Mouse (Mus musculus) ES-Bruce4 (cell line): ENCODE data around the gene Myt1. TPM values are rescaled to one million over a fixed set of nuclear protein-coding genes. Genes with fewer than 3 reads are reported as not detected.
A peak's percentile ranks its signal among the peaks of the same experiment; 100 is the strongest.

ENCODE experiments used
- H3K27ac ChIP-seq: 2 replicates; pipeline ENCODE4 v1.5.1; 2012; ENCODE audit warnings: low read length, inconsistent platforms; ENCODE audit not compliant: insufficient read depth
- H3K27me3 ChIP-seq: 2 replicates; pipeline ENCODE4 v1.6.1; 2012; ENCODE audit warnings: mild to moderate bottlenecking, low read length, inconsistent platforms; ENCODE audit not compliant: control insufficient read depth, poor library complexity, insufficient read depth, severe bottlenecking
- H3K36me3 ChIP-seq: 2 replicates; pipeline ENCODE4 v1.6.1; 2012; ENCODE audit warnings: inconsistent platforms, mild to moderate bottlenecking, low read length, moderate library complexity; ENCODE audit not compliant: control insufficient read depth, poor library complexity, insufficient read depth, severe bottlenecking
- H3K4me1 ChIP-seq: one replicate; pipeline ENCODE4 v1.8.1; 2011; ENCODE audit warnings: low read length; ENCODE audit not compliant: control insufficient read depth, insufficient read depth
- H3K4me3 ChIP-seq: 2 replicates; pipeline ENCODE4 v1.5.1; 2011; ENCODE audit warnings: low read depth, mild to moderate bottlenecking, low read length
- H3K9ac ChIP-seq: 2 replicates; pipeline ENCODE4 v1.6.1; 2012; ENCODE audit warnings: low read depth, mild to moderate bottlenecking, inconsistent platforms; ENCODE audit not compliant: poor library complexity, severe bottlenecking
- H3K9me3 ChIP-seq: replicated peaks from 2 replicates; pipeline ENCODE4 v1.6.1; 2012; ENCODE audit warnings: mild to moderate bottlenecking, low read length, inconsistent platforms; ENCODE audit not compliant: control insufficient read depth, poor library complexity, insufficient read depth, severe bottlenecking
- CTCF ChIP-seq: IDR thresholded peaks from one replicate; pipeline ENCODE4 v1.8.1; 2011; ENCODE audit warnings: low read depth, low read length
- EP300 ChIP-seq: IDR thresholded peaks from 2 replicates; pipeline ENCODE4 v1.6.1; 2011; ENCODE audit warnings: low read depth, low read length; ENCODE audit not compliant: insufficient read depth
- POLR2A ChIP-seq: IDR thresholded peaks from one replicate; pipeline ENCODE4 v1.8.1; 2011; ENCODE audit warnings: low read length; ENCODE audit not compliant: insufficient read depth
- polyA plus RNA-seq: library from polyadenylated mRNA; stranded (reverse); fragments of >200 nt; gene quantifications from 2 replicates; pipeline ENCODE4 v1.2.4, GENCODE M21; 2011; ENCODE audit warnings: low read depth; ENCODE audit not compliant: missing spikeins, insufficient read depth, insufficient read length

The Myt1 gene
- polyA plus RNA-seq, 1 experiment = 0.13 TPM

DNA sequence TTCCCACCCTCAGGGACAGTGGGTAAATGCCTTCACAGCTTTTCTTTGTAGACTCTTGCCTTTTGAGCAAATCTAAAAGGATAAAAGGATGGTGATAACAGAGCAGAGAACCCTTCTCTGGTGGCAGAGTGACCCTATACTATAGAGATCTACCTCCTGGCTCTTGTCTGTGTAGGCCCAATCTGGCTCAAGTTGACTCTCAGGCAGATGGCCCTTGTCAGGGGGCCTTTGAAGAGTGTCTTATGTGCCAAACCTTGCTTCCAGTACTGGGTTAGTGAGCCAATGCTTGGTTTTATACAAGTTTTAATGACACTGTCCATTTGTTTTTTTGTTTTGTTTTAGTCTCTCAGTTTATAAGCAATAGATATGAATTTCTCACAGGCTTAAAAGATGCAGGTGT lies 41.9 kb upstream of the Myt1 start:
- H3K9me3 ChIP-seq = no peaks in the 10 kb centered on the region
- H3K36me3 ChIP-seq = no peaks in the 10 kb centered on the region
- H3K4me3 ChIP-seq = no peak overlapping the region
- H3K4me1 ChIP-seq = no peaks in the 10 kb centered on the region
- no peaks in the 10 kb centered on the region for H3K27me3 ChIP-seq
- H3K9ac ChIP-seq = no peak overlapping the region
- H3K27ac ChIP-seq = no peak overlapping the region
- TF ChIP-seq CTCF (no peak), EP300 (no peak)

DNA sequence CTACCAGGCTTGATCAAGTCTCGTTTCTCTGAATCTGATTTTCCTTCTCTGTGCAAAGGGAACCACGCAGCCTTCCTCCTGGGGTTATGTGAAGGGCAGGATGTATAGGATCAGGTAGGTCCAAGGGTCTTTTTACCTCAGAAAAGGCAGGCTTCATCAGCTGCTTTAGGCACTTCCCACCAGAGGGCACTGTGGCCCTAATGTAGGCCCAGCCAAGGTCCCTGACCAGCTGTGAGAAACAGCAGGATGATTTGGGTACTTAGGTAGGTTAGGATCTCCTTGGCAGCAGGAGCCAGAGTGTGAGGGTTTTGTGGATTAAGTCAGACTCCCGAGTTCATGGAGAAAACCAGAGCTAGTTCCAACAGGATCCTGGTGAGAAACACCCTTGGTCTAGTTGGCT lies 40.9 kb upstream of the Myt1 start:
- Histone ChIP-seq H3K9me3 (no peaks in the 10 kb centered on the region), H3K36me3 (no peaks in the 10 kb centered on the region), H3K27me3 (no peaks in the 10 kb centered on the region), H3K4me3 (no peak overlapping the region), H3K9ac (no peak overlapping the region), H3K4me1 (no peaks in the 10 kb centered on the region), H3K27ac (no peak overlapping the region)
- TF ChIP-seq CTCF (peak; percentile 92), POLR2A (no peak), EP300 (no peak)

DNA sequence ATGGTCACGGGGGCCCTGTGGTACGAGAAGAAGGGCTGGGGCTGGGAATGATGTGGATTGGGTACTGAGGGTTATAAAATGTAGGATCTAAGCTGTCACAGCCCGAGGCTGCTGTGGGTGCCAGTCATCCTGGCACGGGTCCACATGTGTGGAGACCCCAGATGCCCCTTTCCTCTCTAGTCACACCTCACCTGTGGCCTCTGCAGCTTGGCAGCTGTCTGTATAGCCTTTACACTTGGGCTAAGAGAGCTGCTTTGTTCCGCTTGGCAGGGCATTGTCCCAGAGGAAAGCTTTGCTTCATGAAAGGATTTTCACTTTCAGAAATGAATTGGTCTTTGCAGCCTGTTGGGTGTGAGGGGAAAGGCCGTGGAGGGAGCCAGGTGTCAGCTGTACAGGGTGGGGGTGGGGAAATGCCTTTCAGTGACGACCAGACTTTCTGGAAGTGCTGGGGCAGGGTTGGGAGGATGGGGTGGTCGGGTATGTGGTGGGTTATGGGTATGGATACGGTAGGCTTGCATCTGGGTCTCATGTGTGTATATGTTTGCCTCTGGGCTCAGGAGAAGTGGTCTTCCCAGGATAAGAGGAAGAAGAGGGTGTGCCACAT lies 35.4 kb upstream of the Myt1 start:
- Histone ChIP-seq H3K27me3 (no peaks in the 10 kb centered on the region), H3K4me3 (no peak overlapping the region), H3K9ac (no peak overlapping the region), H3K36me3 (no peaks in the 10 kb centered on the region), H3K4me1 (no peaks in the 10 kb centered on the region), H3K27ac (no peak overlapping the region), H3K9me3 (no peaks in the 10 kb centered on the region)
- TF ChIP-seq POLR2A = no peak
- no peak for TF ChIP-seq EP300
- TF ChIP-seq CTCF = no peak

DNA sequence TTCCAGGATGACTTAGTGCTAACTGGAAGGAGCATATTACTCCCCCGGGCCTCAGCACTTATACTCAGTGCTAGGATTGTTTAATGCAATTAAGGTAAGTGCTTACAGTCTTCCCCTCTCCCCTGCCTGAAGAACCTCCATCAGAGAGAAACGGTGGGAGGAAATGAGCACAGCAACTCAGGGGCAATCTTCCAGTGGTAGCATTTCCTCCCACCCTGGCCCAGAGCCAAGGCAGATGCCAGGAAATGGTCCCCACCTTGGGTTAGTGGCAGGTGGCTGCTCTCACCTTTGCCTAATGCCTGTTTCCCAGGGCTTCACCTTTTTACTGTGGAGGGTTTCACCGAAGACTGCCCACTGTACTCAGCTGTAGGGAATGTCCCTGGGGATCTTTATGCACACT lies 33.1 kb upstream of the Myt1 start:
- Histone ChIP-seq H3K9me3 (no peaks in the 10 kb centered on the region), H3K9ac (no peak overlapping the region), H3K4me3 (no peak overlapping the region), H3K27ac (no peak overlapping the region), H3K4me1 (no peaks in the 10 kb centered on the region), H3K36me3 (no peaks in the 10 kb centered on the region), H3K27me3 (no peaks in the 10 kb centered on the region)
- TF ChIP-seq EP300 (no peak), POLR2A (no peak), CTCF (no peak)

DNA sequence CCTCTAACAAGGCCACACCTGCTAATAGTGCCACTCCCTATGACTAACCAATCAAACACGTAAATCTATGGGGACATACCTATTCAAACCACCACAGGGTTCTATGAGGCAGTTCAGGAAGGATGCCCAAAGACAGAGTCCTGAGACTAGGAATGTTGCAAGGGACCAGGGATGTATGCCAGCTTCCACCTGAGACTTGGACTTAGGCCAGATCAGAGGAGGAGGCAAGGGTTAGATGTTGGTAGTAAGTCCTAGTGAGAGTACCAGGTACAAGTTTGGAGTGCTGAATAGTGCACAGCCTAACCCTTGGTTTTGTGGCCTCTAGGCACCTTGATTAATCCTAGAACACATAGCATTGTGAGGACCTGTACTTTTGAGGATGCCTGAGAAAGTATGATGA lies 10.5 kb upstream of the Myt1 start:
- Histone ChIP-seq H3K27ac (no peak overlapping the region), H3K9ac (no peak overlapping the region), H3K36me3 (no peaks in the 10 kb centered on the region), H3K4me3 (no peak overlapping the region), H3K27me3 (no peaks in the 10 kb centered on the region; the same call in 1 of the 2 replicates), H3K9me3 (no peaks in the 10 kb centered on the region), H3K4me1 (no peaks in the 10 kb centered on the region)
- no peak for TF ChIP-seq EP300
- no peak for TF ChIP-seq POLR2A
- no peak for TF ChIP-seq CTCF

DNA sequence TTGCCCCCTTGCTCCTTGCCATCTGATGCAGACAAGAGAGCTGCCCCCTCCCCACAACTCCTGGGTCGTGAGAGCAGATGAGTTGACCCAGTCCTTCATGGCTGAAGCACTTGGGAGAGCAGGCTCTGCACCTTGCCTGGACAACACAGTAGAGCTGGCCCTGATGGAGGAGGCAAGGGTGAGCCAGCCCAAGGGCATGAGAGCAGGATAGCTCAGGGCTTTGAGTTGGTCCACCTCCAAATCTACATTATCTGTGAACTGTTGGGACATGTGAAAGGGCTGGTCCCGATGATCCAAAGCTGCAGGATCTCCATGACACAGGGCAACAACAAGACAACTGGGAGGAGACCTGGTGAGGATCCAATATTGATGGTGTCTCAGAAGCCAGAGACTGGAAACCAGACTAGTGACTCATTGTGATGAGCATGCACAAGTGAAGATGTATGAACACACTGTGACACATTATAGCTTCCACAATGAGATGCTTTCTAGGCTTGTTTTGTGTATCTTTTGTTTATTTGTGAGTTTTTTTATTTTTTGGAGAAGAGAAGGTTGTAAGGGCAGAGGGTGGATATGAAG lies 4.9 kb upstream of the Myt1 start:
- Histone ChIP-seq H3K27me3 (no peaks in the 10 kb centered on the region), H3K36me3 (no peaks in the 10 kb centered on the region), H3K9ac (no peak overlapping the region), H3K9me3 (no peaks in the 10 kb centered on the region), H3K4me3 (no peak overlapping the region), H3K4me1 (no peaks in the 10 kb centered on the region), H3K27ac (no peak overlapping the region)
- TF ChIP-seq POLR2A (no peak), EP300 (no peak), CTCF (no peak)
